Mouse (Mus musculus) cerebellum, adult 2 months (tissue): ENCODE measurements around the gene 4930503B20Rik.

Source experiments
- CTCF ChIP-seq: fragments of 200-500 bp; IDR thresholded peaks from 2 replicates; pipeline ENCODE4 v1.5.1; 2011; ENCODE audit warnings: low read depth, mild to moderate bottlenecking, control low read depth, low read length, moderate library complexity, borderline replicate concordance; ENCODE audit not compliant: insufficient read depth
- POLR2A ChIP-seq: fragments of 200-500 bp; IDR thresholded peaks from 2 replicates; pipeline ENCODE4 v1.6.1; 2011; ENCODE audit warnings: low read length, control low read depth, borderline replicate concordance; ENCODE audit not compliant: insufficient read depth

GRCm38 (mm10) chr3:146651217-146651616 is at the start of gene 4930503B20Rik:
- TF ChIP-seq CTCF (no peak), POLR2A (no peak)
